Mouse (Mus musculus) embryo, embryonic 9.5 days (tissue): ENCODE results near the gene Slc41a3.
A peak's percentile ranks its signal among the peaks of the same experiment; 100 is the strongest.
"Not testable (repeated sequence)": the region's sequence is repeated elsewhere in the genome, so short reads cannot be mapped to it uniquely, and the experiment has no call there.

Experiments used
- DNase-seq: peaks from one replicate; pipeline ENCODE4 v3.0.0-alpha.2; 2017; ENCODE audit errors: extremely low spot score

The Slc41a3 gene

DNA sequence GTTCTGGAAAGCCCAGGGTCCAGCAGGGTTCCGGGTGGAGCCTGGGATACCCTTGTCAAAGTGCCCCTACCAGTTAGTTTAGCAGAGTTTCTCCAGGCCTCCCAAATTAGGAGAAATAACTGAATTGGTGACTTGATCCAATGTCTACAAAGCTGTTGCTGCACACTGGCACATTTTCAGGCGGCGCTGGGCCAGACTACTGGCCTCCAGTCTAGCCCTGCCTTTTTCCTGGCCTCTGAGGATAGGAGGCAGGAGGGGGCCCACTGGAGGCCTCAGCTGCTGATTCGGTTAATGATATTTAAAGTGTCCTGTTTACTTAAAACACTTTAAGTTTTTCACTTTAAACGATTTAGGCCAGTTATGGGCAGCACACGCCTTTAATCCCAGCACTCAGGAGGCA, 19.7 kb downstream of the Slc41a3 start:
- DNase-seq: no peak

DNA sequence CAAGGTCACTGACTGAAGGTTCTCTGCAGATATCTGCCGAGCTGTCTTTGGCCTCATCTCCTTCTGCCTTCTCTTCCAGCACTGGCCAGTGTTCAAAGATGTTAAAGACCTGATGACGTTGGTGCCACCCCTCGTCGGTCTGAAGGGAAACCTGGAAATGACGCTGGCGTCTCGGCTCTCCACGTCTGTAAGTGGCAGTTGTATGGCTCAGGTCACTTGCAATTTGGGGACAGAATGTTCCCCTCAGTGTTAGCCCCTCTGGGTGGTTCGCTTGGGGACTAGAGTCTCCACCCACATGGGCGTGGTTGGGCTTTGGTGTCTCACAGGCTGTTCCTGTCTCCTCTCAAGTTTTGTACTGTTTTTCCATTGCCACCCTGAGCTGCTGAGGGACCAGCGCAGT, 20.2 kb downstream of the Slc41a3 start:
- DNase-seq: no peak

DNA sequence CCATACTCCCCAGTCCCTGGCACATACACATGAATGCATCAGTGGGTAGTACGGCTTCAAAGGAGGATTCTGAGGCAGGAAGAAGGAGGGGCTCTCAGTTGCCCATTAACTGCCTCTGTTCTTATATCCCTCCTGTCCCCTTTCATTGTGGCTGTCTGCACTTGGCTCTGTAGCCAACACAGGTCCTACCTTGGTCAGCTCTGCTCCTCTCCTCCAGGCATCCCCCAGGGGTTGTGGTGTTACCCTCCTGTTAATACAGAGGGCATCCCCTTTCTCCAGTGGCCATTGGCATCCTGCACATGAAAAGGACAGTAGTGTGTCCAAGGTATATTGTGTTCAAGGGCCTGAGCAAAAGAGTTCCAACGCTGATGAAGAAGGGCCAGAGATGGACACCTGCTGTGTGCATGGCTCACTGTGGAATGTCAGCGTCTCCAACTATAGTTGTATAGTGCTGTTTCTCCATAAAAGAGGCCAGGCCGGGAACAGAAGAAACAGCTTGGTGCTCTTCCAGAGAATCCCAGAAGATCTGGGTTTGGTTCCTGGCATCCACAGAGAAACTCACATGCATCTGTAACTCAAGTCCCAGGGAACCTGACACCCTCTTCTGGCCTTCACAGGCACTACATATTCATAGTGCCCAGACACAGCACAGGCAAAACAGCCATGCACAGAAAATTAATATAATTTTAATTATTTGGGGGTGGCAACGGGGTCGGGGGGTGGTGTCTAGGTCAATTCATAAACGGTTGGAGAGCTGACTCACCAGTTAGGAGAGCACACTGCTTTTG, 20.9 kb downstream of the Slc41a3 start:
- no peak for DNase-seq

DNA sequence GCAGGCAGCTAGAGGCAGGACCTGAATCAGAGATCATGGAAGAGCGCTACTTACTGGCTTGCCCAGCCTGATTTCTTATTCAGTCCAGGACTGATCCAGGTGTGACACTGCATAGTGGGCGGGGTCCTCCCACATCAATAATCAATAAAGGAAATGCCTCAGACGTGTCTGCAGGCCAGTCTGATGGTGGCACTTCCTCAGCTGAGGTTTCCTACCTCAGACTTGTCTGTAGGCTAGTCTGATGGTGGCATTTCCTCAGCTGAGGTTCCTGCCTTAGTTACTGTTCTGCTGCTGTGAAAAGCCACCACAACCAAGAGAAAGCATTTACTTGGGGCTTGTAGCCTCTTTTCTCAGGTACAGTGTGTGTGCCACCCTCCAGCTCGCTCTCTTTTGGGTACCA, 23.0 kb downstream of the Slc41a3 start:
- no peak for DNase-seq

DNA sequence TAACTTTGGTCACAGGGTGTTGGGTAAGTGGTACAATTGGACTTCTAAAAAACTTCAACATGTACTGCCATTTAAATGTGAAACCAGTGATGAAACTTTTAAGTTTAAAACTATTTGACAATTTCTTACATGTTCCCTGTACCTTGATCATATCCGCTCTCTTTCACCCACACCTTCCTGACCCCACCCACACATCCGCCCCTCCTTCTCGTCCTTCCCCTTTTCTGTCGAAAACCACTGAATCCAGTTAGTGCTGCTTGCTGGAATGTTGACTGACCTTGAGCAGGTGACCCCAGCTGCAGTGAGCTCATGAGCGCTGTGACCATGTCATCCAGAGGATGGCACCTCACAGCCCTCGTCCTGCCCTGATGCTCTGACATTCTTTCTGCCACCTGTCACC, 25.0 kb downstream of the Slc41a3 start:
- no peak for DNase-seq

DNA sequence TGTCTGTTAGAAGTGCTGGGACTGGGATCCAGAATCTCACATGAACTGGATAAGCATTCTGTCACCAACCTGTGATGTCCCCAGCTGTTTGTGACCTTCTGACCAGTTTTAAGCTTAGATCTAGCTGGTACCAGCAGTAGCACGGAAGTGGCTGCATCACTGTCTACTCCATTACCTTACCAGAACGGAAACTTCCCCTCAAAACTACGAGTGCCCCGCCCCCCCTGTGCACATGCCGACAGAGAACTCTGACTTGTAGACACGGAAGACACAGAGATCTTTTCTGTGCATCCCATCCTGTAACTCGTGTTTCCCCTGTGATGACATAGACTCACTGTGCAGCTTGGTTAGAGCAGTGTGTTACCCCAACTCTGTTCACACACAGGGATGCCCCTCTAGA, 25.9 kb downstream of the Slc41a3 start:
- DNase-seq: no peak

DNA sequence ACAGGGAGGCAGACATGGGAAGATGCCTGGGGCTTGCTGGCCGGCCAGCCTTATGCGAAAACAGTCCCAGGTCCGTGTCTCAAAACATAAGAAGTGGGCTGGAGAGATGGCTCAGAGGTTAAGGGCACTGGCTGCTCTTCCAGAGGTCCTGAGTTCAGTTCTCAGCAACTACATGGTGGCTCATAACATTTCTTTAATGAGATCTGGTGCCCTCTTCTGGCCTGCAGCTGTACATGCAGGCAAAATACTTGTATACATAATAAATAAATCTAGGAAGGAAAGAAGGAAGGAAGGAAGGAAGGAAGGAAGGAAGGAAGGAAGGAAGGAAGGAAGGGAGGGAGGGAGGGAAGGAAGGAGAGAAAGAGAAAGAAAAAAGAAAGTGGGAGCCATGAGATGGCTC, 28.0 kb downstream of the Slc41a3 start:
- DNase-seq: not testable (repeated sequence)

DNA sequence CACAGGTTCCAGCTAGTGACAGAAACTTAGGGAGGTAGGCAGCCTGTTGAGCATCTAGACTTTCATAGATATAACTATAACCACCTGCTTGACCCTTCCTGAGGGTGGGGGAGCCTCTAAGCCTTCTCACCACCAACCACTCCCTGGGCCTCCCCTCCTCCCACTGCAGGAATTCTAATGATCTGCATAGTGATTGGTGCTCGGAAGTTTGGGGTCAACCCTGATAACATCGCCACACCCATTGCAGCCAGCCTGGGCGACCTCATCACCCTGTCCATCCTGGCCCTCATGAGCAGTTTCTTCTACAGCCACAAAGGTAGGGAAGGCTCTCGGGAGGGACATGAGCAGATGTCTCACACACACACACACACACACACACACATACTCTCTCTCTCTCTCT, 30.6 kb downstream of the Slc41a3 start:
- DNase-seq: no peak

DNA sequence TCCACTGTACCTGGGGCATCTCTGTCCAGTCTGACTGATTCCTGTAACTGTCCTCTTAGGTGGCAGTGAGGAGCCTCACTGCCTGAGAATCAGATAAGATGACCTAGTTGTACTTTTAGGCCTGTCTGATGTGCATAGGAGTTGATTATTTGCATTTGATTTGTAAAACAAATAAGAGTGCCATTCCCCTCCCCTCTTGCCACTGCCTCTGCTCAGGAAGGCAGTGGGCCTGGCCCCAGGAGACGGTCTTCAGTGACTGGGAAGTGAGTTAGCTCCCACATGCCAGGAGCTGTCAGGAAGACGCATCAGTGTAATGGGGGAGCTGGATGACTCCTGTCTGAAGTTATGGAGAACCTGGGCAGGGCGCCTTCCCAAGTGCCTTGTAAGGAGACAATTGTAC, 31.1 kb downstream of the Slc41a3 start:
- DNase-seq: no peak

DNA sequence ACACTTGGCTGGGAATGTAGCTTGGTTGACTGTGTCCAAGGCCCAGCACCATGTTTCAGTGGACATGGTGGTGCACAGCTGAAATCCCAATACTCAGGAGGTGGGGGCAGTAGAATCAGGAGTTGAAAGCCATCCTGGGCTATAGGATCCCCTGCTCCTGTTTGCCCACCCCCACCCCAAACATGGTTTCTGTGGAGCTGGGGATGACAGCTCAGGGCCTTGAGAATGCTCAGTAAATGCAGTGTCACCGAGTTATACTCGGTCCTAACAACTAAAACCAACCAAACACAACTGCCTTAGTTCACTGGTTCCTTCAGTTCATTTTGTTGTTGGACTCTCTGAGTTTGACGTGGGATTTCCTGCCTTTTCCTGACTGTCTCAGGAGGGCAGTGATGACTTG, 38.5 kb downstream of the Slc41a3 start:
- DNase-seq: no peak

DNA sequence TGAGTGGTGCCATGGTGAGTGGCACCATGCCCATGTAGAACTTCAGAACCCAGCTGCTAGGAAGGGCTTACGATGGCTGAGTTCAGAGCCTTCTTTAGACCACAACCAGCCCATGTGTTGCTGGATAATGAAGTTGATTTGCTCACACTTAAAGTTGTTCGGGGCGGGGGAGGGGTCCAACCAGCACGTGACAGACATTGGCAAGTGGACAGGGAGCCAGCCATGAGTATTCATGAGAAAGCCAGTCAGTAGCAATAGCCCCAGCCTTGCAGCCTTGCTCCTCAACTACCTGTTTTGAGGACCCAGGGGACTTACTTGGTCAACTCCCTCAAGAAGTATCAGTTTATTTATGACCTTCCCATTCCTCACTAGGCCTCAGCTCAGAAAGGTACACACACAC, 40.4 kb downstream of the Slc41a3 start:
- DNase-seq: no peak

DNA sequence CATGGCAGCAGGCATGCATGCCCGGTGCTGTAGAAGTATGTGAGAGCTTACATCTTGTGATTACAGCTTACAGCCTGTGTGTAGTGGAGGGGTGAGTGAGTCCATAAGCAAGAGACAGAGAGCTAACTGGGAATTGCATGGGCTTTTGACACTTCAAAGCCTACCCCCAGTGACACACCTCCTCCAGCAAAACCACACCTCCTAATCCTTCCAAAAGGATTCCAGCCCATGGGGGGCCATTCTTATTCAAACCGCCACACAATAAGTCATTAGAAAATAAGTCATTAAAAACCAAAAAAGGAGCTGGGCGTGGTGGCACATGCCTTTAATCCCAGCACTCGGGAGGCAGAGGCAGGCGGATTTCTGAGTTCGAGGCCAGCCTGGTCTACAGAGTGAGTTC, 43.9 kb downstream of the Slc41a3 start:
- DNase-seq: no peak

DNA sequence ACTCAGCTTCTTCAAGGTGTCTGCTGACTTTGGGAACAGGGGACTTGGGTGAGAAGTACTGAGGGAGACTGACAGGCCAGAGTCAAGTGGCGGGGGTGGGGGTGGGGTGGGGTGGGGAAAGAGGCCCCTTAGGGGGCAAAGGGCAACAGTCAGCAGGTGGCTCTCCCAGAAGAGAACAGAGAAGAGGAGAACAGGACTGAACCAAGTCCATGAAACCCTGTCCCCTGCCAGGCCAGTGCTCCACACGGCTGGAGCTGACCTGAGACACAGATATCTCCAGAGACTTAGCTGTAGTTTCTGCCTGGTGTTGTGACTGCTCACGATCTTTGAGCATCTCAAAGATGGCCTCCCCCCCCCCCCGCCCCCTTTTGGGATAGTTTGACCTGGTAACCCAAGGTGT, 44.8 kb downstream of the Slc41a3 start:
- no peak for DNase-seq

DNA sequence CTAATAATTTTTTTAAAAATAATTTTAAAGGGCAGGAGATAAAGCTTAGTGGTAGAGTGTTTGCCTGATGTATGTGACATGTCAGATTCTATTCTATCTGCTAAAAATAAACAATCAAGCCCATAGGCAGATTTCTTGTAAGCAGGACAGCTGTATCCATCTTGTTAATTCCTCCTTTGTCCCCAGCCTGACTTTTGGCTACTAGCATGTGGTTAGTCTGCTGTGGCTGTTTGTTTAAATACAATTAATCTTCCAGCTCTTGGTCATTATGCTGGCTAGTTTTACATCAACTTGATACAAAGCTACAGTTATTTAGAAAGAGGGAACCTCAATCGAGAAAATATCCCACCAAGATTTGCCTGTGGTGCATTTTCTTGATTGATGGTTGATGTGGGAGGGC, 46.1 kb downstream of the Slc41a3 start:
- no peak for DNase-seq

DNA sequence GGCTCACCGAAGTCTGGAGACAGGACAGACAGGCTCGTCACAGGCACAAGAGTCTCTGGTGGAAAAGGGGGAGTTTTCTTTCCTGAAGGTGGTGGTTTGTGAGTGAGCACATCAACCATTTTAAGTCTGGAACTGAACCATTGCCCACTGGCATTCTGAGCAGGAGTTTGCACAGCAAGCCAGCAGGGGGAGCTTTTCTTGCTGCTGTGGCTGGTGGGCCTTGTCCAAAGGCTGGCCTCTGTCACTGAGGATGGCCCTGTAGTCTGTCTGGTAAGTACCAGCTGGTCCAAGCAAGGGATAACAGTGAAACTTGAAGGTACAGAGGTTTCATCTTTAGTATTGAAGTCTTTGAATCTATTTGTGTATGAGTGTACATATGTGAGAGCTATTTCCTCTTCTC, 49.2 kb downstream of the Slc41a3 start:
- peak; percentile 33 for DNase-seq

DNA sequence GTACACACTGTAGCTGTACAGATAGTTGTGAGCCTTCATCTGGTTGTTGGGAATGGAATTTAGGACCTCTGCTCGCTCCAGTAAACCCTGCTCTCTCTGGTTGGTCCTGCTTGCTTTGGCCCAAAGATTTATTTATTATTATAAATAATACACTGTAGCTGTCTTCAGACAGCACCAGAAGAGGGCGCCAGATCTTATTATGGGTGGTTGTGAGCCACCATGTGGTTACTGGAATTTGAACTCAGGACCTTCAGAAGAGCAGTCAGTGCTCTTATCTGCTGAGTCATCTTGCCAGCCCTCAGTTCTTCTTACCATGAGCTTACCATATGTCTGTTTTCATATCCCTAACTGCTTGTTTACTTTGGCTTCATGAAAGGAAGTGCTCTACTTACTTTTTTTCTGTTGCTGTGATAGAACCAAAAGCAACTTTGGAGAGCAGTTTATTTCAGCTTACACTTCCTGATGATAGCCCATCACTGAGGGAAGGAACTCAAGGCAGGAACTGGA, 51.9 kb downstream of the Slc41a3 start:
- DNase-seq: not testable (repeated sequence)

DNA sequence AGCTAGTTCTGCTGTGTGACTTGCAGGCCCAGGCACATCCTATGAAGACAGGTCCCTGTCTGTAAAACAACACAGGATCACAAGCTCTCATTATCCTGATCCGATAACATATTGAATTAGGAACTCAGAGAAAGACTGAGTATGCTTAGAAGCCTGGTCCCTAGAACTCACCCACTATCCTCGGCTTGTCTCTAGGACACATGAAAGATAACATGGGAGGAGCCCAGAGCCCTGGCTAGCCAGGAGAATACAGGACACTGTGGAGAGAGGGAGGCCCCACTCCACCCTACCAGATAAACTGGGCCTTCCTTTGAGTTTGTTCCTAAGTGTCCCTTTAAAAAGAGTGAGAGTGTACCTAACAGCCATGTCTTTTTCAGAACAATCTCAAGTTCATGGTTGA, 55.4 kb downstream of the Slc41a3 start:
- no peak for DNase-seq

DNA sequence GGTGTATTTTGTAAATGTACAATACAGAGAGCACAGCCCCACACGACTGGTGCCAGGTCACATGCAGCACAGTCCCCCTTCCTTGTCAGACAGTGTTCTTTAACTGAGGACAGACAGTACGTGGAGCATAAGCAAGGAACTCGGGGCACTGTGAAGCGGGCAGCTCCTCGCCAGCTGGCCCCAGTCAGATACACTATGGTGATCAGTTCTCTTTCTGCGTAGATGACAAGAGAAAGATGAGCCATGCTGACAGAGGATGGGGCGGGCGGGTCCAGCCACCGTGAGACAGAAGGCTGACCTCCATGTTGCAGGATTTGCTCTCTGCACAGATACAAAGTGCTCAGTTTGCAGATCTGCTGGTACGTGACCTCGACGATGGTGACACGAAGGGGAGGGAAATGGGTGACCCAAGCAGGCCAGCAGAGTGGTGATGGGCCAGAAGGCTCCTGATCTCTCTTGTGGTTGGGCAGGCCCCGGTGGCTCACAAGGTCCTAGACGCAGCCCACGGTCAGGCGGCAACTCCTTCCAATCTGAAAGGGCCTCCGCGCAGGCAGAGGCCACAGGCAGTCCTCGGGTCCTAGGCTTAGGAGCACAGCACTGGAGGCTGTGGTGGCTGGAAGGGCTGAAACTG, 56.0 kb downstream of the Slc41a3 start:
- DNase-seq: no peak

DNA sequence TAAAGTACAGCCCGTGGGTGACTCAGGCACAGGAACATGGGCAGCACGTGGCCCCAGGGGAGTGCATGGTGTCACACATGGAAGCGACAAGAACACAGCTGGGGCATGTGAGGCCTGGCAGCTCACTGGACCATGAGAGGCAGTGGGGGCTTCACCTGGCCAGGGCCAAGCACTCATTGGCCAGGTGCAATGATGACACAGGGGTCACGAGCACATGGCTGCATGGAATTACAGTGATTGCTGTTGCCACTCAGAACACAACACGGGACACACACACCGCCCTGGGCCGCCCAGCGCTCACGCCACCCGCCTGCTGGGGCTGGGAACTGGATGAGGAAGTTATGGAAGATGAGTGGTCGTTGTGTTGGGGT, 56.5 kb downstream of the Slc41a3 start:
- DNase-seq: no peak

DNA sequence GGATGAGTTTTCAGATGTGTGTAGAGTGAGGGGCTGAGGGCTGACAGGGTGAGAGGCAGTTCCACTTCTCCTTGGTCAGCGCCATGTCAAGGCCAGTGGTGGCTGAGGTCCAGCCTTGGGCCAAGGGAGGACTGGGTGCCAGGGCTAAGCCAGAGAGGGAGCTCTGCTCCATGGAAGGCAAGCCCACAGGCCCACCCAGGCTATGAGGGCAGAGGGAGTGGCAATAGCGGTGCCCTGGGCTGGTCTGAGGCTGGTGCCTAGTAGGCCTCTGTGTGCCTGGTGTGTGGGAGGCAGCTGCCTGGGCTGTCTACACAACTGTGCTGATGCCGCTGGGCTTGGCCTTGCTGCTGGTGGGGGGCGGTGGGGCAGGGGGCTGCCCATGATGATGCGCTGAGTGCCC, 57.6 kb downstream of the Slc41a3 start:
- DNase-seq: no peak

DNA sequence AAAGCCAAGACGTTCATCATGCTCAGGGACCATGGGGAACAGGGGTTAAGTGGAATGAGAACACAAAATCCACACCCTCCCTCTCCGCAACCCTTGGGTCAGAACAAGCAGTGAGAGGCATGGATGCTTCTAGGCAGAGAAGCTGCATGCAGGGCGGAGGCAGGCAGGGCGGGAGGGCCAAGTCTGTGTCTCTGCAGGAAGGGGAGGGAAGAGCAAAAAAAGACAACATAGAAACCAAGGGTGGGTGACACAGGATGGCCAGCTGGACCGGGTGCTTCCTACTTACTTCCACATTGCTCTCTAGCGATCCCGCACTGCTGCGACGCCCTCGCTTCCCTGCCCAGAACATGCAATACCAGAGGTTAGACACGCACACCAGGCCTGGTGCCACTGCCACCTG, 59.2 kb downstream of the Slc41a3 start:
- DNase-seq: no peak

DNA sequence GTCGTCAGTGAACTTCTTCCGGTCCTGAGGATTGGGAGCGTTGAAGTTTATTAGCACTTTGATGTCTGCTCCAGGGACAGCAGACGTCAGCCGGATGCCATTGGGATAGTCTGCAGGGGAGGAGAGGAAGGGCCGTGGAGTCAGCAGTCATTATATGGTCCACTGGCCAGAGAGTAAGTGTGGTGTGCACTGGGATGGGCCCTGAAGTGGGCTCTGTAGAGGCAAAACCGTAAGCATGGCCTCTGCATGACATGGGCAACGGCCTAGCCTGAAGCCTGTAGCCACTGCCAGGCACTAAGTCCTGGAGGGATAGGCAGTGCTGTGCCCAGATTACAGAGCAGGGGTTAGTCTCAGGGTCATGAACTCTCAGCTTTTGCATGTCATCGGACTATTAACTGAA, 64.2 kb downstream of the Slc41a3 start:
- no peak for DNase-seq

DNA sequence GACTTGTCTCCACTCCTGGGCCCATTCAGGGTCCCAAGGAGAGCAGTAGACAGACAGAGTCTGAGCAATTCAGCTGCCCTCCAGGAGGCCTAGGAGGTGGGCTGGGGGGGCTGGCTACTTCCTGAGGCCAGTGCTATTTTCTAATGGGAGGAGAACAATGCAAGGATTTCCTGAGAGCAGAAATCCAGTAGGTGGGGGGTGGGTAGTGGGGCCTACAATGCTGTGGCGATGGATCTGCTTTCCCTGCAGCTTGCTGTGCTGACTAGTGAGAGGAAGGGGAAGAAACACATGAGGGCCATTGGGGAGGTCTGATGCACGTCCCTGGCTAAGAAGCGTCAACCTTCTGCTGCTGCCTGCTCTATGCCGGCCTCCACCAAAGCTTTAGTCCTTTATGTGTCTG, 74.2 kb downstream of the Slc41a3 start:
- no peak for DNase-seq

DNA sequence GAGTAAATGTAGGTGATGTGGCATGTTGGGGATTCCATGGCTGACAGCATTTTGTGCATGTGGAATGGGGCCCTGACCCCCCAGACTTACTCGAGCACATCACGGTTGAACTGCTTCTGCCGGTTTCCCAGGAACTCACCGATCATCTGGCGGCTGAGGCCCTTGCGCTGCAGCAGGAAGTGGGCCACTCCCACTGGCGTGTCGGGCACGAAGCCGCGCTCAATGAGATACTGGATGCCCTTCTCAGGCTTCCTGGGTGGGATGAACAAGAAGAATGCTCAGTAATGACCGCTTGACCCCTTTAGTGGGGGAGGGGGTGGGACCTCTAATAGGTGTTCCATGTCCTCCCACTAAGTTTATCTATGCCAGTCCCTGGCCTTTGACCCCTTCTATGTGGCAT, 75.9 kb downstream of the Slc41a3 start:
- DNase-seq: no peak
